Mouse (Mus musculus): Measurements from ENCODE around the gene Cavin3. TPM values are rescaled to one million over a fixed set of nuclear protein-coding genes. Genes with fewer than 3 reads are reported as not detected.

The Cavin3 gene
- polyA plus RNA-seq, 1 experiment, result 35.1 TPM

GRCm38 (mm10) chr7:105519336-105519735 lies 37.2 kb upstream of the Cavin3 start:
- no peak for TF ChIP-seq CTCF (IDR thresholded peaks at IDR 0.05; ENCODE audit: extremely low read depth, insufficient read depth, insufficient read length, insufficient replicate concordance)
- no peak for TF ChIP-seq POLR2A (IDR thresholded peaks at IDR 0.05; ENCODE audit: low read depth, low read length)
- no peak overlapping the region for H3K27ac ChIP-seq (ENCODE audit: insufficient read depth, low read length)
- no peaks in the 10 kb centered on the region for H3K4me1 ChIP-seq (ENCODE audit: control insufficient read depth, insufficient read depth, insufficient read length)
- H3K36me3 ChIP-seq (ENCODE audit: control insufficient read depth, insufficient read depth, low read length), result no peaks in the 10 kb centered on the region
- DNase-seq (ENCODE audit: low read depth in 1 of 2, low spot score in 2 of 2), result no peak
- H3K4me3 ChIP-seq (ENCODE audit: extremely low read depth, insufficient read depth, insufficient read length), result no peak overlapping the region
- no peaks in the 10 kb centered on the region for H3K27me3 ChIP-seq (ENCODE audit: control insufficient read depth, insufficient read depth, low read length)
- 61% methylated on average over 11 of the region's 11 CpGs for WGBS

- H3K4me3 ChIP-seq (ENCODE audit: extremely low read depth, insufficient read depth, insufficient read length), result no peak overlapping the region
- DNase-seq (ENCODE audit: low read depth in 1 of 2, low spot score in 2 of 2), result no peak
- H3K4me1 ChIP-seq (ENCODE audit: control insufficient read depth, insufficient read depth, insufficient read length), result no peaks in the 10 kb centered on the region
- TF ChIP-seq POLR2A (IDR thresholded peaks at IDR 0.05; ENCODE audit: low read depth, low read length), result no peak
- TF ChIP-seq CTCF (IDR thresholded peaks at IDR 0.05; ENCODE audit: extremely low read depth, insufficient read depth, insufficient read length, insufficient replicate concordance), result no peak
- no peaks in the 10 kb centered on the region for H3K36me3 ChIP-seq (ENCODE audit: control insufficient read depth, insufficient read depth, low read length)
- no peak overlapping the region for H3K27ac ChIP-seq (ENCODE audit: insufficient read depth, low read length)
- 79% methylated on average over 9 of the region's 9 CpGs for WGBS
- no peaks in the 10 kb centered on the region for H3K27me3 ChIP-seq (ENCODE audit: control insufficient read depth, insufficient read depth, low read length)
Observed at GRCm38 (mm10) chr7:105516669-105517360, 34.7 kb upstream of the Cavin3 start.

- Histone ChIP-seq H3K4me3 (ENCODE audit: extremely low read depth, insufficient read depth, insufficient read length) (no peak overlapping the region), H3K27me3 (ENCODE audit: control insufficient read depth, insufficient read depth, low read length) (no peaks in the 10 kb centered on the region), H3K27ac (ENCODE audit: insufficient read depth, low read length) (no peak overlapping the region), H3K4me1 (ENCODE audit: control insufficient read depth, insufficient read depth, insufficient read length) (no peaks in the 10 kb centered on the region), H3K36me3 (ENCODE audit: control insufficient read depth, insufficient read depth, low read length) (no peaks in the 10 kb centered on the region)
- peak; percentile 87; the same call in 1 of the 2 replicates for TF ChIP-seq CTCF (IDR thresholded peaks at IDR 0.05; ENCODE audit: extremely low read depth, insufficient read depth, insufficient read length, insufficient replicate concordance)
- no peak for TF ChIP-seq POLR2A (IDR thresholded peaks at IDR 0.05; ENCODE audit: low read depth, low read length)
- 5% methylated on average over 5 of the region's 5 CpGs for WGBS
- DNase-seq (ENCODE audit: low read depth in 1 of 2, low spot score in 2 of 2), result peak; percentile 14 to 43
Observed at GRCm38 (mm10) chr7:105515178-105515577, 33.1 kb upstream of the Cavin3 start.

GRCm38 (mm10) chr7:105514561-105514960 lies 32.5 kb upstream of the Cavin3 start:
- no peak for DNase-seq (ENCODE audit: low read depth in 1 of 2, low spot score in 2 of 2)
- TF ChIP-seq CTCF (IDR thresholded peaks at IDR 0.05; ENCODE audit: extremely low read depth, insufficient read depth, insufficient read length, insufficient replicate concordance) (no peak), POLR2A (IDR thresholded peaks at IDR 0.05; ENCODE audit: low read depth, low read length) (no peak)
- Histone ChIP-seq H3K4me1 (ENCODE audit: control insufficient read depth, insufficient read depth, insufficient read length) (no peaks in the 10 kb centered on the region), H3K27me3 (ENCODE audit: control insufficient read depth, insufficient read depth, low read length) (no peaks in the 10 kb centered on the region), H3K27ac (ENCODE audit: insufficient read depth, low read length) (no peak overlapping the region), H3K36me3 (ENCODE audit: control insufficient read depth, insufficient read depth, low read length) (no peaks in the 10 kb centered on the region), H3K4me3 (ENCODE audit: extremely low read depth, insufficient read depth, insufficient read length) (no peak overlapping the region)
- WGBS, result 60% methylated on average over 5 of the region's 5 CpGs

GRCm38 (mm10) chr7:105513845-105514291 lies 31.8 kb upstream of the Cavin3 start:
- no peaks in the 10 kb centered on the region for H3K4me1 ChIP-seq (ENCODE audit: control insufficient read depth, insufficient read depth, insufficient read length)
- no peak overlapping the region for H3K27ac ChIP-seq (ENCODE audit: insufficient read depth, low read length)
- H3K4me3 ChIP-seq (ENCODE audit: extremely low read depth, insufficient read depth, insufficient read length), result no peak overlapping the region
- no peaks in the 10 kb centered on the region for H3K36me3 ChIP-seq (ENCODE audit: control insufficient read depth, insufficient read depth, low read length)
- no peaks in the 10 kb centered on the region for H3K27me3 ChIP-seq (ENCODE audit: control insufficient read depth, insufficient read depth, low read length)
- no peak for DNase-seq (ENCODE audit: low read depth in 1 of 2, low spot score in 2 of 2)
- 72% methylated on average over 5 of the region's 5 CpGs for WGBS
- TF ChIP-seq POLR2A (IDR thresholded peaks at IDR 0.05; ENCODE audit: low read depth, low read length) (no peak), CTCF (IDR thresholded peaks at IDR 0.05; ENCODE audit: extremely low read depth, insufficient read depth, insufficient read length, insufficient replicate concordance) (no peak)

GRCm38 (mm10) chr7:105510143-105510542 lies 28.0 kb upstream of the Cavin3 start:
- 79% methylated on average over 5 of the region's 5 CpGs for WGBS
- no peak for TF ChIP-seq CTCF (IDR thresholded peaks at IDR 0.05; ENCODE audit: extremely low read depth, insufficient read depth, insufficient read length, insufficient replicate concordance)
- TF ChIP-seq POLR2A (IDR thresholded peaks at IDR 0.05; ENCODE audit: low read depth, low read length), result no peak

GRCm38 (mm10) chr7:105507257-105507656 lies 25.2 kb upstream of the Cavin3 start:
- Histone ChIP-seq H3K4me3 (ENCODE audit: extremely low read depth, insufficient read depth, insufficient read length) (no peak overlapping the region), H3K36me3 (ENCODE audit: control insufficient read depth, insufficient read depth, low read length) (no peaks in the 10 kb centered on the region), H3K27me3 (ENCODE audit: control insufficient read depth, insufficient read depth, low read length) (no peaks in the 10 kb centered on the region), H3K4me1 (ENCODE audit: control insufficient read depth, insufficient read depth, insufficient read length) (no peaks in the 10 kb centered on the region), H3K27ac (ENCODE audit: insufficient read depth, low read length) (no peak overlapping the region)
- DNase-seq (ENCODE audit: low read depth in 1 of 2, low spot score in 2 of 2), result no peak
- TF ChIP-seq CTCF (IDR thresholded peaks at IDR 0.05; ENCODE audit: extremely low read depth, insufficient read depth, insufficient read length, insufficient replicate concordance) (no peak), POLR2A (IDR thresholded peaks at IDR 0.05; ENCODE audit: low read depth, low read length) (no peak)
- WGBS, result 75% methylated on average over 4 of the region's 4 CpGs

More at GRCm38 (mm10) chr7:105510143-105510542, 28.0 kb upstream of the Cavin3 start:
- no peak overlapping the region for H3K27ac ChIP-seq (ENCODE audit: insufficient read depth, low read length)
- no peaks in the 10 kb centered on the region for H3K4me1 ChIP-seq (ENCODE audit: control insufficient read depth, insufficient read depth, insufficient read length)
- no peaks in the 10 kb centered on the region for H3K36me3 ChIP-seq (ENCODE audit: control insufficient read depth, insufficient read depth, low read length)
- H3K27me3 ChIP-seq (ENCODE audit: control insufficient read depth, insufficient read depth, low read length), result no peaks in the 10 kb centered on the region
- no peak for DNase-seq (ENCODE audit: low read depth in 1 of 2, low spot score in 2 of 2)
- H3K4me3 ChIP-seq (ENCODE audit: extremely low read depth, insufficient read depth, insufficient read length), result no peak overlapping the region

All from spleen, adult 2 months (tissue).